Mouse (Mus musculus) midbrain, postnatal 0 days (tissue): ENCODE data around the gene Zfand4. TPM values are rescaled to one million over a fixed set of nuclear protein-coding genes. Genes with fewer than 3 reads are reported as not detected.

Experiments used
- ATAC-seq: fragments of 200-750 bp; cut with Nextera tagmentation; 2 replicates; pipeline ENCODE4 v1.8.0; 2017; ENCODE audit warnings: moderate number of reproducible peaks, mild to moderate bottlenecking, moderate TSS enrichment, moderate library complexity; ENCODE audit not compliant: low FRiP score
- DNase-seq: peaks from one replicate; pipeline ENCODE4 v3.0.0-alpha.2; 2015; ENCODE audit warnings: low spot score
- H3K27ac ChIP-seq: fragments of 300-500 bp; sonication (generic); 2 replicates; pipeline ENCODE4 v1.5.1; 2014; ENCODE audit warnings: low read depth, mild to moderate bottlenecking, low read length, mixed read lengths
- H3K27me3 ChIP-seq: fragments of 300-500 bp; sonication (generic); 2 replicates; pipeline ENCODE4 v1.6.1; 2014; ENCODE audit warnings: low read length, control low read depth, mixed read lengths; ENCODE audit not compliant: insufficient read depth
- H3K36me3 ChIP-seq: fragments of 300-500 bp; sonication (generic); 2 replicates; pipeline ENCODE4 v1.6.1; 2014; ENCODE audit warnings: low read length, control low read depth, mixed read lengths; ENCODE audit not compliant: insufficient read depth
- H3K4me1 ChIP-seq: fragments of 300-500 bp; sonication (generic); 2 replicates; pipeline ENCODE4 v1.6.1; 2014; ENCODE audit warnings: mild to moderate bottlenecking, control low read depth, antibody characterized with exemption, low read length, mixed read lengths; ENCODE audit not compliant: insufficient read depth
- H3K4me2 ChIP-seq: fragments of 300-500 bp; sonication (generic); 2 replicates; pipeline ENCODE4 v1.6.1; 2014; ENCODE audit warnings: low read depth, mild to moderate bottlenecking, low read length, mixed read lengths; ENCODE audit not compliant: poor library complexity, severe bottlenecking
- H3K4me3 ChIP-seq: fragments of 300-500 bp; sonication (generic); 2 replicates; pipeline ENCODE4 v1.5.1; 2014; ENCODE audit warnings: low read depth, mild to moderate bottlenecking, low read length, moderate library complexity
- H3K9ac ChIP-seq: fragments of 300-500 bp; sonication (generic); replicated peaks from 2 replicates; pipeline ENCODE4 v1.6.1; 2014; ENCODE audit warnings: mild to moderate bottlenecking, low read length, moderate library complexity, mixed read lengths; ENCODE audit not compliant: poor library complexity, severe bottlenecking
- H3K9me3 ChIP-seq: fragments of 300-500 bp; sonication (generic); 2 replicates; pipeline ENCODE4 v1.6.1; 2016; ENCODE audit warnings: low read length, control low read depth
- CTCF ChIP-seq: IDR thresholded peaks from 2 replicates; pipeline ENCODE4 v1.5.1; 2016; ENCODE audit warnings: antibody characterized with exemption, mild to moderate bottlenecking
- WGBS: fragments of 180-500 bp; shearing (Covaris S2); extraction: QIAGEN DNeasy Blood & Tissue Kit; methylation state at CpG from one replicate; pipeline ENCODE4 v1.1.7; 2014; 5-methylcytosine and 5-hydroxymethylcytosine counted together
- polyA plus RNA-seq: library from polyadenylated mRNA; unstranded; fragments of >200 nt; fragmentation: Nextera tagmentation; extraction: Ambion mirVana; gene quantifications from 2 replicates; pipeline ENCODE4 v1.2.1, GENCODE M21; 2015
- total RNA-seq: library from RNA; depleted of rRNA; stranded (reverse); fragments of >200 nt; gene quantifications from 2 replicates; pipeline ENCODE4 v1.2.3, GENCODE M21; 2014

The Zfand4 gene
- total and polyA plus RNA-seq, 2 experiments from 2014 or later = 5.8 TPM

GRCm38 (mm10) chr6:116240371-116240770 is 23.7 kb upstream of the Zfand4 start:
- Histone ChIP-seq H3K4me2 (no peak overlapping the region), H3K9me3 (no peaks in the 10 kb centered on the region), H3K27me3 (no peaks in the 10 kb centered on the region), H3K9ac (no peak overlapping the region), H3K4me3 (no peak overlapping the region), H3K27ac (no peak overlapping the region), H3K36me3 (peaks cover 53% of the 10 kb centered on the region), H3K4me1 (no peaks in the 10 kb centered on the region)
- TF ChIP-seq CTCF = no peak
- DNase-seq (no peak), ATAC-seq (no peak)
- WGBS = 83% methylated on average over 2 of the region's 2 CpGs

GRCm38 (mm10) chr6:116259649-116260048 is 4.4 kb upstream of the Zfand4 start:
- H3K27me3 ChIP-seq = no peaks in the 10 kb centered on the region
- DNase-seq (no peak), ATAC-seq (no peak)
- H3K4me2 ChIP-seq = no peak overlapping the region
- H3K9me3 ChIP-seq = no peaks in the 10 kb centered on the region
- H3K9ac ChIP-seq = no peak overlapping the region
- H3K36me3 ChIP-seq = peaks cover 40% of the 10 kb centered on the region
- no peak overlapping the region for H3K27ac ChIP-seq
- H3K4me3 ChIP-seq = no peak overlapping the region
- H3K4me1 ChIP-seq = no peaks in the 10 kb centered on the region
- 69% methylated on average over 4 of the region's 4 CpGs for WGBS
- no peak for TF ChIP-seq CTCF

- Histone ChIP-seq H3K27me3 (no peaks in the 10 kb centered on the region), H3K4me2 (no peak overlapping the region), H3K27ac (no peak overlapping the region), H3K36me3 (peaks cover 32% of the 10 kb centered on the region), H3K9me3 (no peaks in the 10 kb centered on the region), H3K9ac (no peak overlapping the region), H3K4me3 (no peak overlapping the region), H3K4me1 (no peaks in the 10 kb centered on the region)
- no peak for TF ChIP-seq CTCF
- no peak for ATAC-seq
- no peak for DNase-seq
- 95% methylated on average over 5 of the region's 5 CpGs for WGBS
Observed at GRCm38 (mm10) chr6:116260481-116260880, 3.5 kb upstream of the Zfand4 start.

- WGBS = 84% methylated on average over 1 of the region's 1 CpGs
- H3K9ac ChIP-seq = no peak overlapping the region
Observed at GRCm38 (mm10) chr6:116262824-116263223, 1.2 kb upstream of the Zfand4 start.

GRCm38 (mm10) chr6:116264836-116265235 is 814 bp downstream of the Zfand4 start:
- TF ChIP-seq CTCF = no peak
- H3K4me2 ChIP-seq = peak overlapping the region; percentile 74
- no peak overlapping the region for H3K9ac ChIP-seq
- peaks cover 15% of the 10 kb centered on the region for H3K36me3 ChIP-seq
- no peaks in the 10 kb centered on the region for H3K27me3 ChIP-seq
- no peak overlapping the region for H3K27ac ChIP-seq
- peak overlapping the region; percentile 56 for H3K4me3 ChIP-seq
- no peaks in the 10 kb centered on the region; the same call in 1 of the 2 replicates for H3K4me1 ChIP-seq
- ATAC-seq (no peak), DNase-seq (no peak)
- no peaks in the 10 kb centered on the region for H3K9me3 ChIP-seq
- 76% methylated on average over 11 of the region's 11 CpGs for WGBS

More at GRCm38 (mm10) chr6:116262824-116263223, 1.2 kb upstream of the Zfand4 start:
- ATAC-seq = no peak
- Histone ChIP-seq H3K4me1 (no peaks in the 10 kb centered on the region; the same call in 1 of the 2 replicates), H3K36me3 (peaks cover 19% of the 10 kb centered on the region), H3K27me3 (no peaks in the 10 kb centered on the region), H3K27ac (no peak overlapping the region), H3K4me2 (no peak overlapping the region), H3K9me3 (no peaks in the 10 kb centered on the region), H3K4me3 (no peak overlapping the region)
- no peak for TF ChIP-seq CTCF
- no peak for DNase-seq

- no peak for DNase-seq
- Histone ChIP-seq H3K9ac (no peak overlapping the region), H3K27ac (no peak overlapping the region), H3K27me3 (no peaks in the 10 kb centered on the region), H3K4me3 (peak overlapping the region; percentile 24; the same call in 1 of the 2 replicates), H3K4me1 (no peaks in the 10 kb centered on the region; the same call in 1 of the 2 replicates), H3K9me3 (no peaks in the 10 kb centered on the region), H3K36me3 (peaks cover 13% of the 10 kb centered on the region), H3K4me2 (peak overlapping the region; percentile 44)
- WGBS = 38% methylated on average over 4 of the region's 4 CpGs
- ATAC-seq = no peak
- TF ChIP-seq CTCF = no peak
Observed at GRCm38 (mm10) chr6:116265603-116266002, 1.6 kb downstream of the Zfand4 start.
